Mouse (Mus musculus): Measurements from ENCODE around the gene Myo16. TPM values are rescaled to one million over a fixed set of nuclear protein-coding genes. Genes with fewer than 3 reads are reported as not detected.
A peak's percentile ranks its signal among the peaks of the same experiment; 100 is the strongest.

The Myo16 gene
- polyA plus RNA-seq, 1 experiment from 2014 or later: 1.5 TPM

DNA sequence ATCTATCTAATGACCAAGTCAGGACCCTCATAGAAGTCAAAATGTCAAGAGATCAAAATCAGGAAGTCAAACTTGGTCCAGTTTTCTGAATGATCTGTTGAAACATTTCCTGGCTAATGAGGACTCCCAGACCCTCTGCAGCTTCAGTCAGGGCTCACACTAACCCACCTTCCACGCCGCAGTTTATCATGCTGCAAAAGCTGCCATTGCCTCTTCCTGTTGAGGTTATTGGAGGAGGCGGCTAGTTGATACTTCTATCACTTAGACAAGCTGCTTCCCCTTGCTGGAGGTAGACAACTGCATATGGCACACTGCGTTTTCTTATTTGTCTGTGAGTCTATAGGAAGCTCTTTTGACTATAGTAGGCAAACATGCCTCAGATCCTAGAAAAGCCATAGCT, 116.4 kb downstream of the Myo16 start:
- Histone ChIP-seq H3K4me3 (ENCODE audit: low read depth, low read length) (no peak overlapping the region), H3K9ac (ENCODE audit: low read length) (no peak overlapping the region), H3K36me3 (ENCODE audit: control insufficient read depth, insufficient read depth, low read length) (no peaks in the 10 kb centered on the region), H3K4me2 (replicated peaks; ENCODE audit: low read depth) (no peak overlapping the region), H3K4me1 (replicated peaks; ENCODE audit: control insufficient read depth, insufficient read depth) (no peaks in the 10 kb centered on the region), H3K9me3 (ENCODE audit: control insufficient read depth, low read length) (no peaks in the 10 kb centered on the region), H3K27me3 (ENCODE audit: control insufficient read depth, insufficient read depth, low read length) (no peaks in the 10 kb centered on the region), H3K27ac (replicated peaks) (no peak overlapping the region)
- TF ChIP-seq CTCF (IDR thresholded peaks at IDR 0.05; ENCODE audit: low read depth) (no peak), EP300 (optimal IDR thresholded peaks at IDR 0.05) (no peak)
- 88% methylated on average over 4 of the region's 4 CpGs for WGBS
- no peak for DNase-seq (ENCODE audit: low spot score)
- ATAC-seq (ENCODE audit: low FRiP score, low TSS enrichment): no peak

DNA sequence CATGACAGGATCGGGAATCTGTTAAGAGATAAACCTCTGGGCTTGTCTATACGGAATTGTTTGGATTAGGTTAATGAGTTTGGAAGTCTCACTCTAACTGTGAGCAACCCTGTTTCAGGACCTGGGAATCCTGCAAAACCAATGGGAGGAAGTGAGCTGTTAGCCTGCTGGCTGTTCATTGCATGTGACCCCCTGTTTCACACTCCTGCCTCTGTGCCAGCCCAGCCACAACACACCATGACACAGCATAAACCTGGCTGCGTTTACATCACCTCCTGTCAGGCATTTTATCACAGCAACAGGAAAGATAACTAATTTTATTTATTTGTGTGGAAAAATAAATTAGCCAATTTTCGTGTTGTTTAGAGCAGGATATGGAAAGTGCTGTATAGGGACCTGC, 138.9 kb downstream of the Myo16 start:
- Histone ChIP-seq H3K4me1 (replicated peaks; ENCODE audit: control insufficient read depth, insufficient read depth) (no peaks in the 10 kb centered on the region), H3K36me3 (ENCODE audit: control insufficient read depth, insufficient read depth, low read length) (no peaks in the 10 kb centered on the region), H3K4me3 (ENCODE audit: low read depth, low read length) (no peak overlapping the region), H3K9ac (ENCODE audit: low read length) (no peak overlapping the region), H3K9me3 (ENCODE audit: control insufficient read depth, low read length) (no peaks in the 10 kb centered on the region), H3K27ac (replicated peaks) (no peak overlapping the region), H3K4me2 (replicated peaks; ENCODE audit: low read depth) (no peak overlapping the region), H3K27me3 (ENCODE audit: control insufficient read depth, insufficient read depth, low read length) (no peaks in the 10 kb centered on the region)
- WGBS: 36% methylated on average over 4 of the region's 4 CpGs
- no peak for DNase-seq (ENCODE audit: low spot score)
- no peak for TF ChIP-seq EP300 (optimal IDR thresholded peaks at IDR 0.05)
- no peak for TF ChIP-seq CTCF (IDR thresholded peaks at IDR 0.05; ENCODE audit: low read depth)
- ATAC-seq (ENCODE audit: low FRiP score, low TSS enrichment): 0 out of 2 replicates have a peak, but pooled peaks have one; percentile 29

DNA sequence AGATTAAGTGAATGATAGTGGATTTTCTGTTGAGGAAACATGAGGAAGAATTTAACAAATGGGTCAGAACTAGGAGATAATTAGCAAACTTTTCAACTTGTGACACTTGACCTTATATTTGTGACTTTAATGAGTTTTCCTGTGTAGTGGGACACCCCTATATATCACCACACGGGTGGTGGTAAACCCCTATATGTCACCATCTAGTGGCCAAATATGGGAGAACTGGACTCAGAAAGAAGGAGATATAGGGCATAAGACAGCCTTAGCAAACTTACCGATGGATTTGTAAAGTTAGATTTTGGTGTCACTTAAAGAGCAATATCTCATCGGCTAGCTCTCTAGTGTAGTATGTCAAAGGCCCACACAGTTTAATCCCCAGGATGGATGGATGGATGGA, 147.1 kb downstream of the Myo16 start:
- no peaks in the 10 kb centered on the region for H3K27me3 ChIP-seq (ENCODE audit: control insufficient read depth, insufficient read depth, low read length)
- no peak for ATAC-seq (ENCODE audit: low FRiP score, low TSS enrichment)
- no peak overlapping the region for H3K4me3 ChIP-seq (ENCODE audit: low read depth, low read length)
- 42% methylated on average over 3 of the region's 3 CpGs for WGBS
- H3K36me3 ChIP-seq (ENCODE audit: control insufficient read depth, insufficient read depth, low read length): no peaks in the 10 kb centered on the region
- H3K9ac ChIP-seq (ENCODE audit: low read length): no peak overlapping the region
- DNase-seq (ENCODE audit: low spot score): no peak
- H3K4me1 ChIP-seq (replicated peaks; ENCODE audit: control insufficient read depth, insufficient read depth): no peaks in the 10 kb centered on the region
- no peaks in the 10 kb centered on the region for H3K9me3 ChIP-seq (ENCODE audit: control insufficient read depth, low read length)
- H3K4me2 ChIP-seq (replicated peaks; ENCODE audit: low read depth): no peak overlapping the region
- no peak overlapping the region for H3K27ac ChIP-seq (replicated peaks)
- TF ChIP-seq CTCF (IDR thresholded peaks at IDR 0.05; ENCODE audit: low read depth): peak; percentile 70
- TF ChIP-seq EP300 (optimal IDR thresholded peaks at IDR 0.05): no peak

DNA sequence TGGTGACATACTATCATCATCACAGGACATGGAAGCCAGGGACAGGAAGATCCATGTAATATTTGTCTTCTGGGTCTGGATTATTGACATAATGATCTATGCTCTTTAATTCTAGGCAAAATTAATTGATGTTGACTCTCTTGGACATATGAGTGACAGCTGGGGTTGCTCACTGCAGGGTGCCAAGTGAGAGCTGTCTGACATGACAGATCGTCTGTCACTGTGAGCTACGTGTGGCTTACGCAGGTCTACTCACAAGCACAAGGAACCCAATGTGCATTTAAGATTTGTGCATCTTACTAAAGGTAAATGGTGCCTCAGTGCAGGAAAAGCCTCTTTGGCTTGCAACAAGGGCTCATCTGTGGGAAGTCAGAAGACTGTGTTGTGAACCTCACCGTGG, 149.3 kb downstream of the Myo16 start:
- DNase-seq (ENCODE audit: low spot score) (no peak), ATAC-seq (ENCODE audit: low FRiP score, low TSS enrichment) (no peak)
- Histone ChIP-seq H3K36me3 (ENCODE audit: control insufficient read depth, insufficient read depth, low read length) (no peaks in the 10 kb centered on the region), H3K27me3 (ENCODE audit: control insufficient read depth, insufficient read depth, low read length) (no peaks in the 10 kb centered on the region), H3K9me3 (ENCODE audit: control insufficient read depth, low read length) (no peaks in the 10 kb centered on the region), H3K27ac (replicated peaks) (no peak overlapping the region), H3K4me3 (ENCODE audit: low read depth, low read length) (no peak overlapping the region), H3K4me1 (replicated peaks; ENCODE audit: control insufficient read depth, insufficient read depth) (no peaks in the 10 kb centered on the region), H3K4me2 (replicated peaks; ENCODE audit: low read depth) (no peak overlapping the region), H3K9ac (ENCODE audit: low read length) (no peak overlapping the region)
- no peak for TF ChIP-seq EP300 (optimal IDR thresholded peaks at IDR 0.05)
- no peak for TF ChIP-seq CTCF (IDR thresholded peaks at IDR 0.05; ENCODE audit: low read depth)
- 69% methylated on average over 4 of the region's 4 CpGs for WGBS

DNA sequence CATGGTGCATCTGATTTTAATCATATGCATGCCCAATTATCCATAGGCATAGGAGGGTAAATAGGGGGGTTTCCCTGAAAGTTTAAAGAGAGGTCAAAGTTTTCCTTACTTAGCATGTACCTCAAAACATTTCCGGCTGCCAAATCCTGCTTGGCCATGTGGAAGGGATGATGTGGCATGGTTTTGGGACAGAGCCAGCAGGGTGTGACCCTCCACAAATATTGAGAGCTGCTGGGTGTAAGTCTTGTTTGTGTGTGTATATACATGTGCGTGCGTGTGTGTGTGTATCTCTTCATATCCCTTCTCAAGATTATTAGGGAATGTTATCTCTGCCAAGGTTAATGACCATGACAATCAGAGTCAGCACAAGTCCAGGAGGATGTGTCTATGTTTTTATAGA, 150.3 kb downstream of the Myo16 start:
- peak; percentile 66; the same call in 1 of the 2 replicates for ATAC-seq (ENCODE audit: low FRiP score, low TSS enrichment)
- TF ChIP-seq EP300 (optimal IDR thresholded peaks at IDR 0.05) (no peak), CTCF (IDR thresholded peaks at IDR 0.05; ENCODE audit: low read depth) (no peak)
- H3K9me3 ChIP-seq (ENCODE audit: control insufficient read depth, low read length): no peaks in the 10 kb centered on the region
- H3K9ac ChIP-seq (ENCODE audit: low read length): no peak overlapping the region
- no peak overlapping the region for H3K4me2 ChIP-seq (replicated peaks; ENCODE audit: low read depth)
- no peak overlapping the region for H3K4me3 ChIP-seq (ENCODE audit: low read depth, low read length)
- H3K36me3 ChIP-seq (ENCODE audit: control insufficient read depth, insufficient read depth, low read length): no peaks in the 10 kb centered on the region
- DNase-seq (ENCODE audit: low spot score): peak; percentile 68
- no peaks in the 10 kb centered on the region for H3K4me1 ChIP-seq (replicated peaks; ENCODE audit: control insufficient read depth, insufficient read depth)
- no peak overlapping the region for H3K27ac ChIP-seq (replicated peaks)
- no peaks in the 10 kb centered on the region for H3K27me3 ChIP-seq (ENCODE audit: control insufficient read depth, insufficient read depth, low read length)
- WGBS: 35% methylated on average over 3 of the region's 3 CpGs

DNA sequence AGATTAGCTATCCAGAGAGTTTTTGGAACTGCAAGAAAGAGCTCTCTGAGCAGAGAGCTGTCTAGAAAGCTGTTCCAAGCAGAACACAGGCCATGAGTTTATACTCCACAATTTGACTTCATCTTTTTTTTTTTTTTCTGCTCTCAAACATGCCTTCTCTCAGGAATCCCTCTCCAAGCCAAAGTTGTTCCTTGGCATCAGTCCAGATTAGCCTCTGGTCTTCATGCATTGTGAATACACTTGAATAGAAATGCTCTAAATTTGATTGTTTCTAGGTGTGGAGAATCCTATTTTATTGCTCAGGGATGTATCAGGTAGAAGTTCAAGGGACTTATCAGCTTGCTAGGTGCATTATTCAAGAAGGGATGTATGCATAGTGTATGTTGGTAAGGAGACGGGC, 151.0 kb downstream of the Myo16 start:
- WGBS: 62% methylated on average over 1 of the region's 1 CpGs
- H3K4me2 ChIP-seq (replicated peaks; ENCODE audit: low read depth): no peak overlapping the region
- DNase-seq (ENCODE audit: low spot score): no peak

More for the DNA sequence above, 151.0 kb downstream of the Myo16 start:
- Histone ChIP-seq H3K27me3 (ENCODE audit: control insufficient read depth, insufficient read depth, low read length) (no peaks in the 10 kb centered on the region), H3K4me1 (replicated peaks; ENCODE audit: control insufficient read depth, insufficient read depth) (no peaks in the 10 kb centered on the region), H3K27ac (replicated peaks) (no peak overlapping the region), H3K36me3 (ENCODE audit: control insufficient read depth, insufficient read depth, low read length) (no peaks in the 10 kb centered on the region), H3K4me3 (ENCODE audit: low read depth, low read length) (no peak overlapping the region), H3K9me3 (ENCODE audit: control insufficient read depth, low read length) (no peaks in the 10 kb centered on the region), H3K9ac (ENCODE audit: low read length) (no peak overlapping the region)
- no peak for ATAC-seq (ENCODE audit: low FRiP score, low TSS enrichment)
- TF ChIP-seq CTCF (IDR thresholded peaks at IDR 0.05; ENCODE audit: low read depth) (no peak), EP300 (optimal IDR thresholded peaks at IDR 0.05) (no peak)

Measured in stomach, postnatal 0 days (tissue).